Mouse (Mus musculus) monocyte, adult 2 months (primary cell): ENCODE data around the gene Olfr522.
"Not testable (repeated sequence)": the region's sequence is repeated elsewhere in the genome, so short reads cannot be mapped to it uniquely, and the experiment has no call there.

ENCODE experiments used
- DNase-seq, 2 experiments: peaks; one replicate each; pipeline ENCODE4 v3.0.0; 2022; ENCODE audit warnings: low spot score in 2 of 2, low read depth in 1 of 2

Gene Olfr522

GRCm38 (mm10) chr7:140167950-140168349 is 3.4 kb upstream of the Olfr522 start:
- no peak for DNase-seq

- no peak for DNase-seq
These were observed 4.2 kb downstream of the Olfr522 start for GRCm38 (mm10) chr7:140160363-140160762.

- DNase-seq = no peak
These were observed 10.2 kb downstream of the Olfr522 start, which contains the start of gene Sprn for GRCm38 (mm10) chr7:140154218-140154927. Gene Sprn, minus strand, starts transcription at chr7:140154877.

GRCm38 (mm10) chr7:140153829-140154217 is 10.7 kb downstream of the Olfr522 start:
- DNase-seq = no peak

- DNase-seq = no peak
These were observed 11.2 kb downstream of the Olfr522 start for GRCm38 (mm10) chr7:140153383-140153782.

GRCm38 (mm10) chr7:140144550-140144949 is 20.0 kb downstream of the Olfr522 start:
- no peak for DNase-seq

GRCm38 (mm10) chr7:140141350-140141749 is 23.2 kb downstream of the Olfr522 start:
- peak in 1 of 2 experiments; percentile 48 for DNase-seq

GRCm38 (mm10) chr7:140138021-140138310 is 26.6 kb downstream of the Olfr522 start:
- no peak for DNase-seq

GRCm38 (mm10) chr7:140137135-140138020 is 27.2 kb downstream of the Olfr522 start, which contains the start of gene Mtg1:
Gene Mtg1, plus strand, starts transcription at chr7:140137564.
- DNase-seq = peak; percentile 73 to 92

GRCm38 (mm10) chr7:140135106-140135770 is 29.3 kb downstream of the Olfr522 start:
- DNase-seq = no peak

GRCm38 (mm10) chr7:140134033-140134432 is 30.5 kb downstream of the Olfr522 start:
- DNase-seq = not testable (repeated sequence)

GRCm38 (mm10) chr7:140132184-140132583 is 32.4 kb downstream of the Olfr522 start:
- DNase-seq = not testable (repeated sequence)

- no peak for DNase-seq
These were observed 36.7 kb downstream of the Olfr522 start for GRCm38 (mm10) chr7:140127911-140128310.

GRCm38 (mm10) chr7:140126934-140127333 is 37.6 kb downstream of the Olfr522 start:
- no peak for DNase-seq

GRCm38 (mm10) chr7:140126022-140126350 is 38.6 kb downstream of the Olfr522 start:
- no peak for DNase-seq

GRCm38 (mm10) chr7:140125278-140126021 is 39.1 kb downstream of the Olfr522 start:
- peak; percentile 52 to 80 for DNase-seq

GRCm38 (mm10) chr7:140124382-140124781 is 40.2 kb downstream of the Olfr522 start:
- DNase-seq = no peak

- DNase-seq = no peak
These were observed 41.8 kb downstream of the Olfr522 start for GRCm38 (mm10) chr7:140122765-140123164.

- no peak for DNase-seq
These were observed 43.1 kb downstream of the Olfr522 start for GRCm38 (mm10) chr7:140121338-140121910.

GRCm38 (mm10) chr7:140120484-140120883 is 44.1 kb downstream of the Olfr522 start:
- DNase-seq = no peak
